In genomic region chr17:84756090-84756489, GRCm38 (mm10) we compare ENCODE assay signal across 9 mouse cellular contexts. TPM values are rescaled to one million over a fixed set of nuclear protein-coding genes. Genes with fewer than 3 reads are reported as not detected.
DNase-seq lines count a peak whose midpoint lies in the region; ATAC-seq and TF ChIP-seq lines count a peak whose summit lies in the region.
"Had no signal": no experiment of that assay in that cellular context is flagged by ENCODE, and none has a peak within 500 bp of the region (broad histone marks: within the 10 kb centered on the region; RNA-seq: fewer than 3 reads in every experiment).

No protein-coding gene starts in this region.

- TF ChIP-seq RAD21 in MEL (IDR thresholded peaks at IDR 0.05; ENCODE audit: low read depth, low read length), result peak; percentile 11

- TF ChIP-seq EP300 in MEL (IDR thresholded peaks at IDR 0.05; ENCODE audit: low read depth in 1 of 2, low read length in 2 of 2), result no peak

- no peaks in the 10 kb centered on the region for H3K4me1 ChIP-seq in embryonic facial prominence, embryonic 11.5 days (ENCODE audit: control insufficient read depth, insufficient read depth, low read length)
- peaks cover 5% of the 10 kb centered on the region for H3K4me1 ChIP-seq in embryonic facial prominence, embryonic 10.5 days
- H3K4me1 ChIP-seq in MEL (ENCODE audit: control insufficient read depth in 1 of 2, insufficient read depth in 2 of 2, low read length in 2 of 2), result no peaks in the 10 kb centered on the region
- no peaks in the 10 kb centered on the region for H3K4me1 ChIP-seq in intestine, embryonic 15.5 days (replicated peaks)
- H3K4me1 ChIP-seq in forebrain, embryonic 15.5 days, result peaks cover 10% of the 10 kb centered on the region

- TF ChIP-seq CTCF in left cerebral cortex, adult 2 months (IDR thresholded peaks at IDR 0.05), result peak; percentile 55
- TF ChIP-seq CTCF in MEL (IDR thresholded peaks at IDR 0.05 in 2 of 3, conservative IDR thresholded peaks at IDR 0.05 in 1 of 3; ENCODE audit: control insufficient read depth in 1 of 3, insufficient read depth in 1 of 3, low read depth in 2 of 3, low read length in 3 of 3, poor library complexity in 1 of 3, severe bottlenecking in 1 of 3), result peak in 2 of 3 experiments; percentile 6 to 30; a peak in 2 of 6 replicates

- H3K9me3 ChIP-seq in embryonic facial prominence, embryonic 11.5 days (replicated peaks; ENCODE audit: control insufficient read depth, low read length), result no peaks in the 10 kb centered on the region
- H3K9me3 ChIP-seq in embryonic facial prominence, embryonic 10.5 days, result no peaks in the 10 kb centered on the region
- H3K9me3 ChIP-seq in MEL (replicated peaks; ENCODE audit: insufficient read depth, low read length), result no peaks in the 10 kb centered on the region
- no peaks in the 10 kb centered on the region for H3K9me3 ChIP-seq in intestine, embryonic 15.5 days
- no peaks in the 10 kb centered on the region for H3K9me3 ChIP-seq in forebrain, embryonic 15.5 days
- H3K9me3 ChIP-seq: hindbrain, embryonic 13.5 days had no signal

- no peak overlapping the region for H3K4me2 ChIP-seq in embryonic facial prominence, embryonic 11.5 days (ENCODE audit: low read depth, low read length)
- H3K4me2 ChIP-seq in intestine, embryonic 15.5 days (replicated peaks), result no peak overlapping the region
- no peak overlapping the region for H3K4me2 ChIP-seq in forebrain, embryonic 15.5 days (replicated peaks)
- H3K4me2 ChIP-seq: hindbrain, embryonic 13.5 days had no signal

- no peaks in the 10 kb centered on the region for H3K27me3 ChIP-seq in embryonic facial prominence, embryonic 11.5 days (ENCODE audit: control insufficient read depth, insufficient read depth, low read length)
- H3K27me3 ChIP-seq in embryonic facial prominence, embryonic 10.5 days (replicated peaks; ENCODE audit: low read depth, poor library complexity, severe bottlenecking), result no peaks in the 10 kb centered on the region
- no peaks in the 10 kb centered on the region for H3K27me3 ChIP-seq in MEL (ENCODE audit: control insufficient read depth in 1 of 2, insufficient read depth in 2 of 2, low read length in 2 of 2)
- no peaks in the 10 kb centered on the region for H3K27me3 ChIP-seq in intestine, embryonic 15.5 days (replicated peaks)
- H3K27me3 ChIP-seq in forebrain, embryonic 15.5 days, result no peaks in the 10 kb centered on the region
- H3K27me3 ChIP-seq: hindbrain, embryonic 13.5 days had no signal

- no peak overlapping the region for H3K9ac ChIP-seq in embryonic facial prominence, embryonic 11.5 days (replicated peaks; ENCODE audit: low read length)
- H3K9ac ChIP-seq in MEL (ENCODE audit: control insufficient read depth, low read depth, low read length, poor library complexity, severe bottlenecking), result no peak overlapping the region
- no peak overlapping the region for H3K9ac ChIP-seq in intestine, embryonic 15.5 days
- H3K9ac ChIP-seq in forebrain, embryonic 15.5 days (replicated peaks), result no peak overlapping the region
- H3K9ac ChIP-seq: hindbrain, embryonic 13.5 days had no signal

- H3K36me3 ChIP-seq in embryonic facial prominence, embryonic 11.5 days (replicated peaks; ENCODE audit: control insufficient read depth, insufficient read depth, low read depth, low read length), result no peaks in the 10 kb centered on the region
- H3K36me3 ChIP-seq in embryonic facial prominence, embryonic 10.5 days (replicated peaks), result peaks cover 47% of the 10 kb centered on the region
- peaks cover 0 to 9% of the 10 kb centered on the region in 2 experiments; a peak in 2 of 4 replicates for H3K36me3 ChIP-seq in MEL (ENCODE audit: control insufficient read depth in 1 of 2, insufficient read depth in 2 of 2, low read length in 2 of 2)
- H3K36me3 ChIP-seq in intestine, embryonic 15.5 days, result peaks cover 6% of the 10 kb centered on the region; the same call in 1 of the 2 replicates
- H3K36me3 ChIP-seq in forebrain, embryonic 15.5 days, result peaks cover 9% of the 10 kb centered on the region

- H3K79me2 ChIP-seq in MEL (ENCODE audit: control insufficient read depth, insufficient read depth, low read length, poor library complexity), result no peaks in the 10 kb centered on the region

- peak; percentile 38 for DNase-seq in embryonic facial prominence, embryonic 11.5 days (ENCODE audit: low spot score)
- DNase-seq in embryonic facial prominence, embryonic 10.5 days (ENCODE audit: low spot score), result no peak
- no peak for DNase-seq in left cerebral cortex, adult 2 months (ENCODE audit: extremely low spot score in 1 of 2, low spot score in 2 of 2)
- no peak for DNase-seq in left cerebral cortex, adult 8-10 months (ENCODE audit: low spot score in 2 of 2)
- DNase-seq in MEL (ENCODE audit: low read depth, low spot score), result peak; percentile 27
- DNase-seq in lung, postnatal 36 days, result peak; percentile 30

- TF ChIP-seq POLR2A in MEL (IDR thresholded peaks at IDR 0.05; ENCODE audit: control insufficient read depth in 1 of 2, insufficient read depth in 1 of 2, low read depth in 1 of 2, low read length in 2 of 2, poor library complexity in 1 of 2), result no peak

- no peak for ATAC-seq in embryonic facial prominence, embryonic 11.5 days (replicated peaks; ENCODE audit: insufficient number of reproducible peaks, low FRiP score, low TSS enrichment, low read depth)
- no peak for ATAC-seq in intestine, embryonic 15.5 days
- no peak for ATAC-seq in forebrain, embryonic 15.5 days (replicated peaks)

- WGBS in embryonic facial prominence, embryonic 11.5 days, result 69% methylated on average over 2 of the region's 2 CpGs
- WGBS in embryonic facial prominence, embryonic 10.5 days, result 75% methylated on average over 2 of the region's 2 CpGs
- WGBS in intestine, embryonic 15.5 days, result 73% methylated on average over 2 of the region's 2 CpGs
- WGBS in forebrain, embryonic 15.5 days, result 59% methylated on average over 2 of the region's 2 CpGs

- intact Hi-C loops in left cerebral cortex, adult 2 months (cut with DNase I), result no loop called here

- H3K27ac ChIP-seq in embryonic facial prominence, embryonic 11.5 days (replicated peaks; ENCODE audit: low read depth, low read length), result no peak overlapping the region
- no peak overlapping the region for H3K27ac ChIP-seq in embryonic facial prominence, embryonic 10.5 days (replicated peaks)
- H3K27ac ChIP-seq in left cerebral cortex, adult 2 months, result no peak overlapping the region
- H3K27ac ChIP-seq in MEL (ENCODE audit: control insufficient read depth, low read depth, low read length), result no peak overlapping the region
- H3K27ac ChIP-seq in intestine, embryonic 15.5 days, result no peak overlapping the region
- H3K27ac ChIP-seq in forebrain, embryonic 15.5 days (replicated peaks), result no peak overlapping the region
- H3K27ac ChIP-seq: hindbrain, embryonic 13.5 days had no signal

- no peak overlapping the region for H3K4me3 ChIP-seq in embryonic facial prominence, embryonic 11.5 days (ENCODE audit: low read depth, low read length)
- H3K4me3 ChIP-seq in embryonic facial prominence, embryonic 10.5 days, result no peak overlapping the region
- H3K4me3 ChIP-seq in left cerebral cortex, adult 2 months, result no peak overlapping the region
- H3K4me3 ChIP-seq in MEL (ENCODE audit: control insufficient read depth in 1 of 2, insufficient read depth in 1 of 2, low read depth in 2 of 2, low read length in 2 of 2), result no peak overlapping the region
- H3K4me3 ChIP-seq in intestine, embryonic 15.5 days (replicated peaks), result no peak overlapping the region
- H3K4me3 ChIP-seq in forebrain, embryonic 15.5 days, result no peak overlapping the region
- H3K4me3 ChIP-seq: hindbrain, embryonic 13.5 days had no signal

TF ChIP-seq in MEL, 35 proteins besides CTCF, POLR2A, EP300 and RAD21:
- TF ChIP-seq NRF1 (IDR thresholded peaks at IDR 0.05; ENCODE audit: insufficient read depth, low read depth, low read length, poor library complexity, severe bottlenecking) (no peak), POLR2AphosphoS5 (IDR thresholded peaks at IDR 0.05; ENCODE audit: borderline replicate concordance, low read depth, low read length) (no peak), ELF1 (IDR thresholded peaks at IDR 0.05; ENCODE audit: low read depth, low read length) (no peak), BHLHE40 (IDR thresholded peaks at IDR 0.05; ENCODE audit: borderline replicate concordance, low read depth, low read length) (no peak), ZNF384 (IDR thresholded peaks at IDR 0.05; ENCODE audit: low read depth, low read length) (no peak), E2F4 (IDR thresholded peaks at IDR 0.05; ENCODE audit: borderline replicate concordance, low read depth, low read length) (no peak), ZC3H11A (IDR thresholded peaks at IDR 0.05; ENCODE audit: low read depth, low read length) (no peak), POLR2AphosphoS2 (IDR thresholded peaks at IDR 0.05; ENCODE audit: low read length) (no peak), ZMIZ1 (IDR thresholded peaks at IDR 0.05; ENCODE audit: low read depth, low read length) (no peak), GABPA (IDR thresholded peaks at IDR 0.05; ENCODE audit: low read depth, low read length) (no peak), TCF12 (IDR thresholded peaks at IDR 0.05; ENCODE audit: low read depth, low read length) (no peak), TBP (IDR thresholded peaks at IDR 0.05; ENCODE audit: low read depth, low read length) (no peak), GATA1 (IDR thresholded peaks at IDR 0.05; ENCODE audit: low read depth, low read length) (no peak), NELFE (IDR thresholded peaks at IDR 0.05; ENCODE audit: low read depth, low read length) (no peak), CHD1 (IDR thresholded peaks at IDR 0.05; ENCODE audit: low read depth, low read length) (no peak), USF2 (IDR thresholded peaks at IDR 0.05; ENCODE audit: borderline replicate concordance in 1 of 2, insufficient read depth in 1 of 2, low read depth in 1 of 2, low read length in 2 of 2) (no peak), CHD2 (IDR thresholded peaks at IDR 0.05; ENCODE audit: low read length) (no peak), MAFK (IDR thresholded peaks at IDR 0.05; ENCODE audit: borderline replicate concordance, low read depth, low read length) (no peak)

RNA-seq across cellular contexts. Expression of gene Lrpprc, which starts 34.5 kb away (rescaled TPM):
- polyA plus RNA-seq in embryonic facial prominence, embryonic 11.5 days (2014; fragmentation: Nextera tagmentation; extraction: Ambion mirVana), result 60.0 and 63.1 TPM in 2 replicates
- 56.7 and 58.0 TPM in 2 replicates for polyA plus RNA-seq in embryonic facial prominence, embryonic 10.5 days (2016; fragmentation: Nextera tagmentation; extraction: Ambion mirVana)
- total RNA-seq in left cerebral cortex, adult 2 months (2021), result 10 to 100 TPM; 59.0 to 63.0 TPM
- total RNA-seq in left cerebral cortex, adult 8-10 months (2022), result 10 to 100 TPM; 55.7 to 59.4 (median 57.9) TPM
- 97.9 and 99.1 TPM in 2 replicates for total RNA-seq in MEL (2012; rRNA removed)
- polyA plus RNA-seq in MEL (2012; ENCODE audit: insufficient read depth in 1 of 2, insufficient read length in 2 of 2, low read depth in 1 of 2, low replicate concordance in 2 of 2, missing spikeins in 1 of 2), result 100 to 1,000 TPM in 1 of 2 experiments, 10 to 100 TPM in 1; 82.6 to 204 TPM
- 56.7 and 57.0 TPM in 2 replicates for polyA plus RNA-seq in intestine, embryonic 15.5 days (2015; fragmentation: Nextera tagmentation; extraction: Ambion mirVana)
- 44.2 and 44.4 TPM in 2 replicates for polyA plus RNA-seq in forebrain, embryonic 15.5 days (2015; fragmentation: Nextera tagmentation; extraction: Ambion mirVana)

Comparison
In these comparisons a context has a peak if more than half of its experiments do, and no peak if none do; other contexts are left out.
1. DNase-seq: peak in embryonic facial prominence, embryonic 11.5 days (single experiment), MEL (single experiment) and lung, postnatal 36 days (single experiment); none in embryonic facial prominence, embryonic 10.5 days (single experiment), left cerebral cortex, adult 2 months (0 of 2) and left cerebral cortex, adult 8-10 months (0 of 2).